Mouse (Mus musculus): ENCODE results near the gene Npas2.

Gene Npas2

GRCm38 (mm10) chr1:39205697-39206096 lies 12.2 kb downstream of the Npas2 start:
- in situ Hi-C loops (cut with MboI; ENCODE audit: low pct_unique_long_range_greater_than_20kb in 1 of 2, low sequenced_read_pairs in 2 of 2, unreplicated experiment in 1 of 2) = loop anchor here in 1 of 2 experiments (25.0 kb wide), 1 partner anchor 193 kb away; no protein-coding TSS in a partner anchor

DNA sequence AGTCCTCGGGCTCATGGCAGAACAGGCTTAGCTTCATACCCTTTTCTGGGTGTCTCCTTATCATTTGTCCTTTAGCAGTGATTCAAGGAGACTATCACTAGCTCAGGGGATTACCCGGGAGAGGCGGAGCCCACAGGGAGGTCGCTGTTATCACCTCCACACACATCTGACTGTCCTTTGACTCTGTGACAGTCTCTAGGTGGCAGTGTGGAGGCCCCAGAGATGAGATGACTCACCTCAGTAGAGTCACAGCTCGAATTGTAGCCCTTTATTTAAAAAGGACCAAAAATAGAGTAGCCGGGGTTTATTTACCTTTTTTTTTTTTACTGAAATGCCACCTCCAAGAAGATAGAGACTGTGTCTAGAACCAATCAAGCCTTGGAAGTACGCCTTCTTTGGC lies 13.4 kb downstream of the Npas2 start:
- in situ Hi-C loops (cut with MboI; ENCODE audit: low pct_unique_long_range_greater_than_20kb in 1 of 2, low sequenced_read_pairs in 2 of 2, unreplicated experiment in 1 of 2) = loop anchor here in 1 of 2 experiments (25.0 kb wide), 1 partner anchor 195 kb away; no protein-coding TSS in a partner anchor

GRCm38 (mm10) chr1:39210928-39211327 lies 17.4 kb downstream of the Npas2 start:
- in situ Hi-C loops (cut with MboI; ENCODE audit: low pct_unique_long_range_greater_than_20kb in 1 of 2, low sequenced_read_pairs in 2 of 2, unreplicated experiment in 1 of 2) = loop anchor here (10.0 to 25.0 kb wide), 2 partner anchors 134 to 199 kb away; no protein-coding TSS in a partner anchor

DNA sequence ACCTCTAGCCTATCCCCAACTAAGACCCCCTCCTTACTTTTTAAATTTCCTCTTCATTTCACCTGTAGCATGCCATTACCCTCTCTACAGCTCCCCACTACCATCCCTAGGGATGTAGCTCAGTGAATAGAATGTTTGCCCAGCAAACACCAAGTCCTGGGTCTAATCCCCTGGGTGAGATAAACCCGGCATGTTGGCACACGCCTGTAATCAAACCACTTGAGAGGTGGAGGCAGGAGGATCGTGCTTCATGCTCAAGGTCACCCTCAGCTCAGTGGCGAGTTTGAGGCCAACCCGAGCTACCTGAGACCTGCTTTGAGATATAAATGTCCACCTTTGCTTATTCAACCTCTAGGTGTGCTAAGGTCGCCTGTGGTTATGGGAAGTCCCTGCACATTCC lies 19.5 kb downstream of the Npas2 start:
- in situ Hi-C loops (cut with MboI; ENCODE audit: low pct_unique_long_range_greater_than_20kb in 1 of 2, low sequenced_read_pairs in 2 of 2, unreplicated experiment in 1 of 2) = loop anchor here (10.0 to 25.0 kb wide), 2 partner anchors 132 to 201 kb away; no protein-coding TSS in a partner anchor

GRCm38 (mm10) chr1:39217584-39217983 lies 24.1 kb downstream of the Npas2 start:
- in situ Hi-C loops (cut with MboI; ENCODE audit: low pct_unique_long_range_greater_than_20kb in 1 of 2, low sequenced_read_pairs in 2 of 2, unreplicated experiment in 1 of 2) = loop anchor here (10.0 to 25.0 kb wide), 2 partner anchors 127 to 205 kb away; no protein-coding TSS in a partner anchor

DNA sequence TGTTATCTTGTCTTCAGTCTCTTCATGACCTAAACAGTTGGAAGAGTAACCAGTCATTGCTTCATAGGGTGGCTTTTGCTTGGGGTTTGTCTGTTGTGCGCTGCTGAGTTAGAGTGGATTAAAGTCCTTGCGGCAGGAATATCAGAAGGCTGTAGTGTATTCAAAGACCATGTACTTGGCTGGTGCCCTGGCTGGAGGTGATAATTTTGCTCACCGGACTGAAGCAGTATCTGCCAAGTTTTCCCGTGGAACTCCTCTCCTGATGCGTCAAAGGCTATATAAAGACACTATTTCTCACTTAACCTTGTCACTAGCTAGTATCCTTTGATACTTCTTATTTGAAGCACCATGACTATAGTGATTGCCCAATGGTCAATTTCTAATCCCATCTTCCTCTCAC lies 34.9 kb downstream of the Npas2 start:
- in situ Hi-C loops (cut with MboI; ENCODE audit: low pct_unique_long_range_greater_than_20kb in 1 of 2, low sequenced_read_pairs in 2 of 2, unreplicated experiment in 1 of 2) = loop anchor here in 1 of 2 experiments (10.0 kb wide), 1 partner anchor 224 kb away; no protein-coding TSS in a partner anchor

DNA sequence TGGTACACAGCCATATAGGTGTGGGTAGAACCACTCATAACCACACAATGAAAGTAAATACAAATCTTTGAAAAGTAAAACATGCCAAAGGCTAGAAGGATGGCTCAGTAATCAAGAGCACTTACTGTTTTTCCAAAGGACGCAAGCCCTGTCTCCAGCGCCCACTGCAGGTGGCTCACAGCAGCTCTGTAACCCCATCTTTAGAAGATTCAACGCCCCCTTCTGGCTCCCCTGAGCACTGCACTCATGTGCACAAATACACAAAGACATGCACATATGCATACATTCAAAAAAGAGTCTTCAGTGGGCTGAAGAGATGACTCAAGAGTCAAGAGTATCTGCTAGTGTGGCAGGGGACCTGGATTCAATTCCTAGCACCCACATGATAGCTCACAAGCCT lies 36.5 kb downstream of the Npas2 start:
- in situ Hi-C loops (cut with MboI; ENCODE audit: low pct_unique_long_range_greater_than_20kb in 1 of 2, low sequenced_read_pairs in 2 of 2, unreplicated experiment in 1 of 2) = no loop called here

DNA sequence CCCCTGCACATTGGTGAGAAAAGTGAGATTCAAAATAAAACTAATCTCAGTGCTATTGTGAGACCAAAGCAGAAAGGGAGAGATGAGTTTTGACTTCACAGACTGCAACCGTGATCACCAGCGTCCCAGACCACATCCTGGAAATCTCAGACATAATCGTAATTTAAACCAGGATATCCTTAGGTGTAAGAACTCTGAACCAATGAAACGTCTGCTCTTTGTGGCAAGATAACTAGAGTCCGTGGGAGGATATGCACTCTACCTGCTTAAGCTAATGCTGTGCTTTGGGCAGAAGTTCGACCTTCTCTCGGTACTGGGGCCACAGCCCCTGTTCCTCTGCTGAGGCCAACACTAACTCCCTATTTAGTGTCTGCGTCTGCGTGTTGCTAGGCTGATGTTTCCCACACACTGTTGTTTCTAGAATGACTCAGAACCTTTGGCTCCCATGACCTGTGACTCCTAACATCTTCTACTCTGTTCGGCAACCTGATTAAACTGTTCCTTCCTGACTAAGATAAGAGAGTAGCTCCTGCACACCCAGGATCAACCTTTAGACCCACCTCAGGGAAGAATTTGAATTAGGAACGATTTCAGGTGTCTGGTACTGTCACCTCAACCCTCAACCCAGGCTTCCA lies 41.4 kb downstream of the Npas2 start:
- in situ Hi-C loops (cut with MboI; ENCODE audit: low pct_unique_long_range_greater_than_20kb in 1 of 2, low sequenced_read_pairs in 2 of 2, unreplicated experiment in 1 of 2) = no loop called here

GRCm38 (mm10) chr1:39237503-39238255 lies 44.1 kb downstream of the Npas2 start:
- in situ Hi-C loops (cut with MboI; ENCODE audit: low pct_unique_long_range_greater_than_20kb in 1 of 2, low sequenced_read_pairs in 2 of 2, unreplicated experiment in 1 of 2) = no loop called here

GRCm38 (mm10) chr1:39240860-39241584 lies 47.5 kb downstream of the Npas2 start:
- in situ Hi-C loops (cut with MboI; ENCODE audit: low pct_unique_long_range_greater_than_20kb in 1 of 2, low sequenced_read_pairs in 2 of 2, unreplicated experiment in 1 of 2) = no loop called here

DNA sequence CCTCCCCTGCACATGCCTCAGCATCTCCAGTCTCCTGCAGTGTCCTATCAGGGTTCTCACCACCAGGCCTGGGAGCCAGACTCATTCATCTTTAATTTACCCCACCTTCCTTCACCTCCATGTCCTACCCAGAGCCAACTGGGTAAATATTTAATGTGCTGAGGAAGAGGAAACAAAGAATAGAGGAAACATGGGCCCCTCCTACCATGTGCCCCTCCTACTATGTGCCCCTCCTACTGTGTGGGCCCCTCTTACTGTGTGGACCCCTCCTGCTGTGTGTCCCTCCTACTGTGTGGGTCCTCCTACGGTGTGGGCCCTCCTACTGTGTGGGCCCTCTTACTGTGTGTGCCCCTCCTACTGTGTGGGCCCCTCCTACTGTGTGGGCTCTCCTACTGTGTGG lies 51.2 kb downstream of the Npas2 start:
- in situ Hi-C loops (cut with MboI; ENCODE audit: low pct_unique_long_range_greater_than_20kb in 1 of 2, low sequenced_read_pairs in 2 of 2, unreplicated experiment in 1 of 2) = no loop called here

DNA sequence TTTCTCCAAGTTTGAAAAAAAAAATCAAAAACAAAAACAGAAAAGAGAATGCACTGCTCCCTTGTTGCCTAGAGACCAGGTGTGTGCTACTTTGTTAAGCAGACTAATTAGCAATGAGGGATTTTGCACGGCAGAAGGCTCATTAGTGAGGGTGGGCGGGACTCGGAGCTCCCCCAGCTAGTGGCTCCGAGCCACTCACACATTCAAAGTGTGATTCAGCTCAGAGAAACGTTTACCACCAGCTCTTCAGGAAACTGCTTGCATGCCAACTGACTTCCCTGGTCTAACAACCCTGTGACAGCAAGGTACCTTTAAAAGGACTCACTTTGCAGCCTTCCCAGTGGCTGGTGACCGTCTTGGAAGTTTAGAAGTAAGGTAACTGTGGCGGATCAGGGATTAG lies 58.1 kb downstream of the Npas2 start:
- in situ Hi-C loops (cut with MboI; ENCODE audit: low pct_unique_long_range_greater_than_20kb in 1 of 2, low sequenced_read_pairs in 2 of 2, unreplicated experiment in 1 of 2) = no loop called here

GRCm38 (mm10) chr1:39253771-39254170 lies 60.2 kb downstream of the Npas2 start:
- in situ Hi-C loops (cut with MboI; ENCODE audit: low pct_unique_long_range_greater_than_20kb in 1 of 2, low sequenced_read_pairs in 2 of 2, unreplicated experiment in 1 of 2) = no loop called here

DNA sequence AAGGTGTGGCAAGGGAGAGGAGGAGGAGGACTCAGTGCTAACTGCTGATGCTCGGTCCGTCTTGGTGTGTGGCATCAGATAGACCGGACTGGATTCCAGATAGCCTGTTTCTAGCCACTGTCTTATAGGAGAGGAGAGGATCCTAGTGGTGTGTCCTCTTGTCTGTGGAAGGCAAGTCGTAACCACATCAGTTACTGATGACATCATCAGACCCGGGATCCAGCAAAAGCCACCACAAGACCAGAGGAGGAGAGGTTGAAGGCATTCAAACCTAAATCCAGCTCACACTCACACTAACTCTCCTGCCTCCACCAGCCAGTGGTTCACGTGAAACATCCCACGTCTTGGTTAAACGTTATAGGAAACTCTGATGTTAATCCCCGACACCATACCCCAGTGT lies 62.5 kb downstream of the Npas2 start:
- in situ Hi-C loops (cut with MboI; ENCODE audit: low pct_unique_long_range_greater_than_20kb in 1 of 2, low sequenced_read_pairs in 2 of 2, unreplicated experiment in 1 of 2) = no loop called here

GRCm38 (mm10) chr1:39256513-39257330 lies 63.2 kb downstream of the Npas2 start:
- in situ Hi-C loops (cut with MboI; ENCODE audit: low pct_unique_long_range_greater_than_20kb in 1 of 2, low sequenced_read_pairs in 2 of 2, unreplicated experiment in 1 of 2) = no loop called here

- in situ Hi-C loops (cut with MboI; ENCODE audit: low pct_unique_long_range_greater_than_20kb in 1 of 2, low sequenced_read_pairs in 2 of 2, unreplicated experiment in 1 of 2) = no loop called here
Measured at GRCm38 (mm10) chr1:39257331-39257594, 63.7 kb downstream of the Npas2 start.

GRCm38 (mm10) chr1:39259668-39260067 lies 66.1 kb downstream of the Npas2 start:
- in situ Hi-C loops (cut with MboI; ENCODE audit: low pct_unique_long_range_greater_than_20kb in 1 of 2, low sequenced_read_pairs in 2 of 2, unreplicated experiment in 1 of 2) = no loop called here

DNA sequence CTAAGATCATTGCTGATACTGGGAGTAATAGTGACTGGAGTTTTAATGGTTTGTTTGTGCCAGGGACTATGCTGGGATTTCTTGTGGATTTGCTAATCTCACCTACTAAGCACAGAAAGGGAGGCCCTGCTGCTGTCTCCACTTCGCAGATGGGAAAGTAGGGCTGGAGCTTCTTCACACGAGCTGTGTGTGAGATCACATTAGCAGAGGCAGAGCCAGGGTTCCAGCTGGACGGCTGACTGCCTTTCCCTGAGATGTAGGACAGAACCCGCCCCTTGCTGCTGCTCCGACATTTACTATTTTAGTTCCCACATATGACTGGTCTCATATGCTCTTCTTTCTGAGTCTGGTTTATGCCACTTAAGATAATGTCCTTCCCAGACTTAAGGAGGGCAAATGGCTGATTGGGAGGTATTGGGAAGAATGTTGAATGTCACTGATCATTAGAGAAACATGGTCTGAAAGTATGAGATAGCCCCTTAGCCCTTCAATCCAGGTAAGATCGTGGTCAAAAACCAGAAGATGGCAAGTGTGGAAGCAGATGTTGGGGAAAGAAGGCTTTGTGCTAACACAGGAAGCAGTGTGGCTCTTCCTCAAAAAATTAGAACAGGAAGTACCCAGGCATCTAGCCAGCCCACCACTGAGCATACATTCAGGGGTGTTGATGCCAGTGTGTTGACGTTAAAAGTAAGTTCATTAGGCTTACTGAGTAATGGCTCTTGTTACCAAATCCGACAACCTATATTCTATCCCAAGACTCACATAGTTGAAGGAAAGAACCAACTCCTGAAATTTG lies 66.8 kb downstream of the Npas2 start:
- in situ Hi-C loops (cut with MboI; ENCODE audit: low pct_unique_long_range_greater_than_20kb in 1 of 2, low sequenced_read_pairs in 2 of 2, unreplicated experiment in 1 of 2) = no loop called here

All from mouse embryonic stem cell (cell line).